ENCODE assay signal across 9 mouse cellular contexts in genomic region chr15:99470224-99470761, GRCm38 (mm10). TPM values are rescaled to one million over a fixed set of nuclear protein-coding genes. Genes with fewer than 3 reads are reported as not detected.
A peak's percentile ranks its signal among the peaks of the same experiment; 100 is the strongest.
DNase-seq lines count a peak whose midpoint lies in the region; ATAC-seq and TF ChIP-seq lines count a peak whose summit lies in the region.
"Had no signal": no experiment of that assay in that cellular context is flagged by ENCODE, and none has a peak within 500 bp of the region (broad histone marks: within the 10 kb centered on the region; RNA-seq: fewer than 3 reads in every experiment).

No protein-coding gene starts in this region.

- no peak for TF ChIP-seq CTCF in forebrain, postnatal 0 days (IDR thresholded peaks at IDR 0.05; ENCODE audit: low read depth)
- TF ChIP-seq CTCF in testis, adult 2 months (IDR thresholded peaks at IDR 0.05; ENCODE audit: control insufficient read depth, insufficient read depth, insufficient replicate concordance, low read depth, low read length): no peak

- no peak overlapping the region for H3K4me2 ChIP-seq in forebrain, postnatal 0 days (ENCODE audit: low read depth)
- no peak overlapping the region; the same call in 1 of the 2 replicates for H3K4me2 ChIP-seq in heart, embryonic 16.5 days (ENCODE audit: low read depth, low read length)

- no peak overlapping the region for H3K9ac ChIP-seq in forebrain, postnatal 0 days
- H3K9ac ChIP-seq in heart, embryonic 16.5 days (ENCODE audit: low read length): no peak overlapping the region; the same call in 1 of the 2 replicates

- WGBS in forebrain, embryonic 10.5 days: 94% methylated on average over 31 of the region's 31 CpGs
- 83% methylated on average over 31 of the region's 31 CpGs for WGBS in forebrain, postnatal 0 days
- WGBS in heart, embryonic 16.5 days: 78% methylated on average over 31 of the region's 31 CpGs

- peaks cover 5% of the 10 kb centered on the region; the same call in 1 of the 2 replicates for H3K9me3 ChIP-seq in forebrain, embryonic 10.5 days
- no peaks in the 10 kb centered on the region for H3K9me3 ChIP-seq in forebrain, postnatal 0 days (ENCODE audit: low read length)
- H3K9me3 ChIP-seq in heart, embryonic 16.5 days (replicated peaks; ENCODE audit: control insufficient read depth, low read length): no peaks in the 10 kb centered on the region

- H3K4me1 ChIP-seq in forebrain, embryonic 10.5 days: peaks cover 20% of the 10 kb centered on the region
- 0 out of 2 replicates have a peak, but pooled peaks cover 4% of the 10 kb centered on the region for H3K4me1 ChIP-seq in forebrain, postnatal 0 days (ENCODE audit: insufficient read depth)
- H3K4me1 ChIP-seq in testis, adult 2 months (ENCODE audit: control insufficient read depth, insufficient read depth, low read length): peaks cover 22% of the 10 kb centered on the region
- peaks cover 15% of the 10 kb centered on the region for H3K4me1 ChIP-seq in heart, embryonic 16.5 days (ENCODE audit: control insufficient read depth, insufficient read depth, low read length)

- no peak for TF ChIP-seq POLR2A in testis, adult 2 months (IDR thresholded peaks at IDR 0.05; ENCODE audit: control insufficient read depth, low read depth, low read length)

- 0 out of 2 replicates have a peak overlapping the region, but pooled peaks have one; percentile 32 for H3K27ac ChIP-seq in forebrain, embryonic 10.5 days
- H3K27ac ChIP-seq in forebrain, postnatal 0 days (ENCODE audit: low read depth, low read length): no peak overlapping the region; the same call in 1 of the 2 replicates
- peak overlapping the region; percentile 54; the same call in 1 of the 2 replicates for H3K27ac ChIP-seq in testis, adult 2 months (ENCODE audit: control insufficient read depth, insufficient read depth, low read depth, low read length)
- peak overlapping the region; percentile 43 for H3K27ac ChIP-seq in heart, embryonic 16.5 days (ENCODE audit: low read length)

- no peaks in the 10 kb centered on the region for H3K27me3 ChIP-seq in forebrain, embryonic 10.5 days (ENCODE audit: poor library complexity, severe bottlenecking)
- no peaks in the 10 kb centered on the region for H3K27me3 ChIP-seq in forebrain, postnatal 0 days (ENCODE audit: insufficient read depth, low read length)
- H3K27me3 ChIP-seq in testis, adult 2 months (ENCODE audit: control insufficient read depth, insufficient read depth, low read length): no peaks in the 10 kb centered on the region
- H3K27me3 ChIP-seq in heart, embryonic 16.5 days (ENCODE audit: control insufficient read depth, insufficient read depth, low read length): no peaks in the 10 kb centered on the region

- H3K36me3 ChIP-seq in forebrain, embryonic 10.5 days (replicated peaks): peaks cover 39% of the 10 kb centered on the region
- H3K36me3 ChIP-seq in forebrain, postnatal 0 days (ENCODE audit: insufficient read depth): peaks cover 3% of the 10 kb centered on the region; the same call in 1 of the 2 replicates
- no peaks in the 10 kb centered on the region for H3K36me3 ChIP-seq in testis, adult 2 months (ENCODE audit: control insufficient read depth, insufficient read depth, low read length)
- H3K36me3 ChIP-seq in heart, embryonic 16.5 days (ENCODE audit: control insufficient read depth, insufficient read depth): no peaks in the 10 kb centered on the region

- no peak overlapping the region for H3K4me3 ChIP-seq in forebrain, embryonic 10.5 days
- no peak overlapping the region for H3K4me3 ChIP-seq in forebrain, postnatal 0 days (ENCODE audit: low read depth, low read length)
- H3K4me3 ChIP-seq in testis, adult 2 months (ENCODE audit: control insufficient read depth, low read depth, low read length): peak overlapping the region; percentile 8
- no peak overlapping the region for H3K4me3 ChIP-seq in heart, embryonic 16.5 days (ENCODE audit: low read length)

- ATAC-seq in forebrain, postnatal 0 days: no peak
- ATAC-seq in heart, embryonic 16.5 days (replicated peaks; ENCODE audit: extremely low read depth, insufficient read depth, low FRiP score): no peak
- ATAC-seq in megakaryocyte, adult 5-6 weeks (ENCODE audit: poor library complexity, severe bottlenecking): no peak
- ATAC-seq: activated CD4-positive, CD25-positive, alpha-beta regulatory T cell, adult 4 months had no signal

- DNase-seq in forebrain, embryonic 10.5 days (ENCODE audit: extremely low spot score, low spot score): no peak
- no peak for DNase-seq in forebrain, postnatal 0 days
- DNase-seq in testis, postnatal 10 days (ENCODE audit: low spot score): no peak
- DNase-seq in testis, postnatal 14 days (ENCODE audit: low spot score): peak; percentile 67
- no peak for DNase-seq in adrenal gland, adult 18-20 months (ENCODE audit: low spot score in 2 of 2)

RNA-seq across cellular contexts. Expression of gene Bcdin3d, which starts 4.2 kb away (rescaled TPM):
- polyA plus RNA-seq in forebrain, embryonic 10.5 days (2016; fragmentation: Nextera tagmentation; extraction: Ambion mirVana): 19.6 and 20.5 TPM in 2 replicates
- total RNA-seq in forebrain, postnatal 0 days (2014; rRNA removed): 12.1 and 17.5 TPM in 2 replicates
- 12.8 and 15.7 TPM in 2 replicates for polyA plus RNA-seq in forebrain, postnatal 0 days (2015; fragmentation: Nextera tagmentation; extraction: Ambion mirVana)
- polyA plus RNA-seq in testis, adult 2 months (2012; rRNA removed): 4.6 and 4.7 TPM in 2 replicates
- 12.5 and 13.0 TPM in 2 replicates for polyA plus RNA-seq in heart, embryonic 16.5 days (2015; fragmentation: Nextera tagmentation; extraction: Ambion mirVana)
- 1 to 10 TPM; 4.6 to 4.7 TPM for total RNA-seq in adrenal gland, adult 18-20 months (2021)
- total RNA-seq in megakaryocyte, adult 5-6 weeks (2015): 8.2 and 9.8 TPM in 2 replicates
- total RNA-seq in megakaryocyte, adult 5-6 weeks (2017): 3.6 and 4.6 TPM in 2 replicates

RNA-seq across cellular contexts. Expression of gene Nckap5l, which starts 12.7 kb away (rescaled TPM):
- polyA plus RNA-seq in forebrain, embryonic 10.5 days (2016; fragmentation: Nextera tagmentation; extraction: Ambion mirVana): 10.9 and 13.7 TPM in 2 replicates
- total RNA-seq in forebrain, postnatal 0 days (2014; rRNA removed): 12.3 and 17.6 TPM in 2 replicates
- polyA plus RNA-seq in forebrain, postnatal 0 days (2015; fragmentation: Nextera tagmentation; extraction: Ambion mirVana): 7.9 and 10.3 TPM in 2 replicates
- polyA plus RNA-seq in testis, adult 2 months (2012; rRNA removed): 3.9 and 4.4 TPM in 2 replicates
- polyA plus RNA-seq in heart, embryonic 16.5 days (2015; fragmentation: Nextera tagmentation; extraction: Ambion mirVana): 6.6 and 7.9 TPM in 2 replicates
- 10 to 100 TPM; 14.1 to 18.7 TPM for total RNA-seq in adrenal gland, adult 18-20 months (2021)
- total RNA-seq in megakaryocyte, adult 5-6 weeks (2015): 0.84 and 4.0 TPM in 2 replicates
- 0.73 TPM in 1 of 2 replicates, not detected in the other for total RNA-seq in megakaryocyte, adult 5-6 weeks (2017)

RNA-seq across cellular contexts. Expression of gene Faim2, which starts 57.7 kb away (rescaled TPM):
- 0.32 and 0.44 TPM in 2 replicates for polyA plus RNA-seq in forebrain, embryonic 10.5 days (2016; fragmentation: Nextera tagmentation; extraction: Ambion mirVana)
- 19.2 and 25.6 TPM in 2 replicates for total RNA-seq in forebrain, postnatal 0 days (2014; rRNA removed)
- 44.6 and 57.4 TPM in 2 replicates for polyA plus RNA-seq in forebrain, postnatal 0 days (2015; fragmentation: Nextera tagmentation; extraction: Ambion mirVana)
- polyA plus RNA-seq in testis, adult 2 months (2012; rRNA removed): 0.19 and 0.72 TPM in 2 replicates
- 0.40 and 0.56 TPM in 2 replicates for polyA plus RNA-seq in heart, embryonic 16.5 days (2015; fragmentation: Nextera tagmentation; extraction: Ambion mirVana)
- 10 to 100 TPM; 28.9 to 31.6 TPM for total RNA-seq in adrenal gland, adult 18-20 months (2021)
- total RNA-seq in megakaryocyte, adult 5-6 weeks (2015): 0.04 TPM in 1 of 2 replicates, not detected in the other
- total RNA-seq in megakaryocyte, adult 5-6 weeks (2017): 0.49 TPM in 1 of 2 replicates, not detected in the other

Comparison
In these comparisons a context has a peak if more than half of its experiments do, and no peak if none do; other contexts are left out.
1. RNA of gene Faim2, which starts 57.7 kb away (polyA plus RNA-seq): 44.6 to 57.4 TPM in forebrain, postnatal 0 days; 0.40 to 0.56 TPM in heart, embryonic 16.5 days, 0.32 to 0.44 TPM in forebrain, embryonic 10.5 days and 0.19 to 0.72 TPM in testis, adult 2 months; every median in the first group is over 10 times any median in the second.